Mouse (Mus musculus) lung, postnatal 4 days (tissue): ENCODE data around the gene Spats2l.

Experiments used
- DNase-seq, 2 experiments: peaks; one replicate each; pipeline ENCODE4 v3.0.0; 2021

Spats2l gene

GRCm38 (mm10) chr1:57901494-57901893 is 127.5 kb downstream of the Spats2l start:
- no peak for DNase-seq

GRCm38 (mm10) chr1:57903793-57904192 is 129.8 kb downstream of the Spats2l start:
- no peak for DNase-seq

GRCm38 (mm10) chr1:57905912-57906311 is 131.9 kb downstream of the Spats2l start:
- DNase-seq, result no peak

GRCm38 (mm10) chr1:57906312-57906711 is 132.3 kb downstream of the Spats2l start:
- DNase-seq, result no peak

GRCm38 (mm10) chr1:57911561-57911960 is 137.6 kb downstream of the Spats2l start:
- DNase-seq, result no peak

GRCm38 (mm10) chr1:57917342-57917741 is 143.4 kb downstream of the Spats2l start:
- DNase-seq, result no peak

- DNase-seq, result no peak
Observed at GRCm38 (mm10) chr1:57918567-57918966, 144.6 kb downstream of the Spats2l start.

GRCm38 (mm10) chr1:57934287-57934686 is 160.3 kb downstream of the Spats2l start:
- DNase-seq, result no peak

GRCm38 (mm10) chr1:57940691-57941090 is 166.7 kb downstream of the Spats2l start:
- DNase-seq, result no peak

- no peak for DNase-seq
Observed at GRCm38 (mm10) chr1:57941095-57941494, 167.1 kb downstream of the Spats2l start.

- DNase-seq, result no peak
Observed at GRCm38 (mm10) chr1:57941734-57942133, 167.8 kb downstream of the Spats2l start.

- no peak for DNase-seq
Observed at GRCm38 (mm10) chr1:57942215-57942614, 168.3 kb downstream of the Spats2l start.

- DNase-seq, result no peak
Observed at GRCm38 (mm10) chr1:57947552-57948347, 173.8 kb downstream of the Spats2l start.

- DNase-seq, result no peak
Observed at GRCm38 (mm10) chr1:57949195-57949594, 175.2 kb downstream of the Spats2l start.

GRCm38 (mm10) chr1:57949716-57950115 is 175.8 kb downstream of the Spats2l start:
- DNase-seq, result no peak

GRCm38 (mm10) chr1:57952509-57952908 is 178.5 kb downstream of the Spats2l start:
- DNase-seq, result no peak

GRCm38 (mm10) chr1:57953586-57954375 is 179.8 kb downstream of the Spats2l start:
- DNase-seq, result no peak

GRCm38 (mm10) chr1:57954376-57954765 is 180.4 kb downstream of the Spats2l start:
- DNase-seq, result no peak

- DNase-seq, result no peak
Observed at GRCm38 (mm10) chr1:57955774-57956173, 181.8 kb downstream of the Spats2l start.

GRCm38 (mm10) chr1:57969327-57970271 is 195.6 kb downstream of the Spats2l start:
- peak; percentile 96 to 98 for DNase-seq

- DNase-seq, result no peak
Observed at GRCm38 (mm10) chr1:57971588-57971987, 197.6 kb downstream of the Spats2l start.

GRCm38 (mm10) chr1:57976860-57977259 is 202.9 kb downstream of the Spats2l start:
- DNase-seq, result no peak

GRCm38 (mm10) chr1:57989052-57989600 is 215.2 kb downstream of the Spats2l start:
- peak; percentile 7 to 29 for DNase-seq
